16 mouse cellular contexts compared by ENCODE assay signal in the genomic region with DNA sequence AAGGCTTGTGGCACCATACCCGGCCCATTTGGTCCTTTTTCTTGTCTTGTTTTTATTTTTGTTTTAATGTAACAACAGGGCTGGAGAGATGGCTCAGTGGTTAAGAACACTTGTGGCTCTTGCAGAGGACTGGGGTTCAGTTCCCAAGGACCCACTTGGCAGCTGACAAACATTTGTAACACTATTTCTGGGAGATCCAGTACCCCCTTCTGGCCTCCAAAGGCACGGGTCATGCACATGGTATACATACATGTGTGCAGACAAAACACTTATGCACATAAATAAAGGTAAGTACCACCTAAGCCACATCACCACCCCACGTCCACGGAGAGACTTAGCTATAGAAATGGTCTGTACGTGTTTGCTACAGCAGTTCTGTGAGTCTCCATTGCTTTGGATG.
"Had no signal": no experiment of that assay in that cellular context is flagged by ENCODE, and none has a peak within 500 bp of the region (broad histone marks: within the 10 kb centered on the region; RNA-seq: fewer than 3 reads in every experiment).

No protein-coding gene starts in this region.

- H3K27me3 ChIP-seq: neural tube, embryonic 13.5 days; neural tube, embryonic 15.5 days; stomach, embryonic 15.5 days had no signal

- H3K4me3 ChIP-seq: neural tube, embryonic 13.5 days; neural tube, embryonic 15.5 days; stomach, embryonic 15.5 days had no signal

- H3K36me3 ChIP-seq: neural tube, embryonic 15.5 days had no signal

- H3K9me3 ChIP-seq: neural tube, embryonic 13.5 days; neural tube, embryonic 15.5 days; stomach, embryonic 15.5 days had no signal

- H3K4me2 ChIP-seq: neural tube, embryonic 13.5 days; neural tube, embryonic 15.5 days; stomach, embryonic 15.5 days had no signal

- H3K27ac ChIP-seq: neural tube, embryonic 13.5 days; neural tube, embryonic 15.5 days; stomach, embryonic 15.5 days; stomach, postnatal 0 days had no signal

- DNase-seq: retina, postnatal 1 day; right cerebral cortex, adult 18-20 months; right cerebral cortex, postnatal 14 days; right cerebral cortex, postnatal 25 days; right cerebral cortex, postnatal 4 days; spleen, adult 18-20 months; thymus, adult 18-20 months; thymus, adult 2 months; thymus, postnatal 14 days; thymus, postnatal 25 days; thymus, postnatal 36 days; thymus, postnatal 4 days had no signal

- H3K9ac ChIP-seq: neural tube, embryonic 13.5 days; neural tube, embryonic 15.5 days; stomach, embryonic 15.5 days had no signal
